Mouse (Mus musculus) ES-E14 (cell line): Measurements from ENCODE around the gene Tbxas1. TPM values are rescaled to one million over a fixed set of nuclear protein-coding genes. Genes with fewer than 3 reads are reported as not detected.

ENCODE experiments used
- DNase-seq: peaks from one replicate; pipeline ENCODE4 v3.0.0-alpha.2; 2013; ENCODE audit warnings: low read depth, low spot score
- H3K27ac ChIP-seq: 2 replicates; pipeline ENCODE4 v1.5.1; 2012; ENCODE audit warnings: low read depth, mild to moderate bottlenecking, low read length, moderate library complexity, mixed read lengths; ENCODE audit not compliant: poor library complexity, insufficient read depth, severe bottlenecking
- H3K36me3 ChIP-seq: 2 replicates; pipeline ENCODE4 v1.6.1; 2012; ENCODE audit warnings: mild to moderate bottlenecking, low read length, moderate library complexity, mixed read lengths; ENCODE audit not compliant: control insufficient read depth, poor library complexity, insufficient read depth, severe bottlenecking
- H3K4me1 ChIP-seq, 2 experiments: fragments of 150-350 bp in 1 of 2; sonication (generic) in 1 of 2; 2 replicates each; pipeline ENCODE4 v1.6.1; 2012; ENCODE audit warnings: low read length in 2 of 2, mild to moderate bottlenecking in 1 of 2, mixed read lengths in 1 of 2; ENCODE audit not compliant: control insufficient read depth in 2 of 2, insufficient read depth in 2 of 2, poor library complexity in 1 of 2
- H3K4me3 ChIP-seq, 2 experiments: fragments of 150-350 bp in 1 of 2; sonication (generic) in 1 of 2; 2 replicates each; pipeline ENCODE4 v1.5.1; 2012; ENCODE audit warnings: low read length in 2 of 2, low read depth in 1 of 2, mild to moderate bottlenecking in 1 of 2, mixed read lengths in 1 of 2; ENCODE audit not compliant: insufficient read depth in 1 of 2, poor library complexity in 1 of 2, severe bottlenecking in 1 of 2
- H3K9ac ChIP-seq: 2 replicates; pipeline ENCODE4 v1.6.1; 2012; ENCODE audit warnings: low read depth, mild to moderate bottlenecking, low read length, mixed read lengths; ENCODE audit not compliant: poor library complexity, insufficient read depth, severe bottlenecking
- H3K9me3 ChIP-seq: fragments of 150-350 bp; sonication (generic); 2 replicates; pipeline ENCODE4 v1.6.1; 2012; ENCODE audit warnings: low read depth, mild to moderate bottlenecking, low read length; ENCODE audit not compliant: control insufficient read depth, insufficient read depth
- CHD2 ChIP-seq: IDR thresholded peaks from 2 replicates; pipeline ENCODE4 v1.6.1; 2014; ENCODE audit warnings: mild to moderate bottlenecking, low read depth, low read length, inconsistent platforms
- HCFC1 ChIP-seq: IDR thresholded peaks from 2 replicates; pipeline ENCODE4 v1.6.1; 2012; ENCODE audit warnings: low read length, inconsistent platforms, borderline replicate concordance; ENCODE audit not compliant: insufficient read depth
- MAFK ChIP-seq: IDR thresholded peaks from 2 replicates; pipeline ENCODE4 v1.6.1; 2014; ENCODE audit warnings: mild to moderate bottlenecking, low read depth, low read length, inconsistent platforms; ENCODE audit not compliant: insufficient read depth
- ZC3H11A ChIP-seq: IDR thresholded peaks from 2 replicates; pipeline ENCODE4 v1.6.1; 2012; ENCODE audit warnings: low read depth, mild to moderate bottlenecking, inconsistent platforms, low read length, borderline replicate concordance
- ZNF384 ChIP-seq: IDR thresholded peaks from 2 replicates; pipeline ENCODE4 v1.6.1; 2012; ENCODE audit warnings: low read depth, low read length, inconsistent platforms
- in situ Hi-C, 2 experiments: fragments of 600-800 bp; cut with MboI; formaldehyde crosslinking; loops; one replicate each; pipeline ENCODE4 v1.15.1; 2025; ENCODE audit warnings: low sequenced_read_pairs in 2 of 2, inconsistent platforms in 1 of 2; ENCODE audit not compliant: unreplicated experiment in 2 of 2
- total RNA-seq: library from RNA; depleted of rRNA; stranded (reverse); fragments of 300-350 nt; gene quantifications from 2 replicates; pipeline ENCODE4 v1.2.3, GENCODE M21; 2012

The Tbxas1 gene
- total RNA-seq, 1 experiment = not detected

GRCm38 (mm10) chr6:38957246-38957645 lies 82.0 kb downstream of the Tbxas1 start:
- TF ChIP-seq MAFK (no peak), ZC3H11A (no peak), ZNF384 (no peak), HCFC1 (no peak), CHD2 (no peak)
- Histone ChIP-seq H3K9me3 (no peaks in the 10 kb centered on the region), H3K4me1 (no peaks in the 10 kb centered on the region), H3K36me3 (no peaks in the 10 kb centered on the region), H3K9ac (no peak overlapping the region), H3K27ac (no peak overlapping the region), H3K4me3 (no peak overlapping the region)
- DNase-seq = no peak
- in situ Hi-C loops = no loop called here

GRCm38 (mm10) chr6:38959502-38959901 lies 84.3 kb downstream of the Tbxas1 start:
- Histone ChIP-seq H3K4me1 (no peaks in the 10 kb centered on the region), H3K4me3 (no peak overlapping the region), H3K27ac (no peak overlapping the region), H3K9me3 (no peaks in the 10 kb centered on the region), H3K9ac (no peak overlapping the region), H3K36me3 (no peaks in the 10 kb centered on the region)
- no peak for DNase-seq
- no peak for TF ChIP-seq HCFC1
- no peak for TF ChIP-seq ZNF384
- TF ChIP-seq MAFK = no peak
- no peak for TF ChIP-seq CHD2
- no peak for TF ChIP-seq ZC3H11A
- in situ Hi-C loops = no loop called here

GRCm38 (mm10) chr6:38960367-38960766 lies 85.2 kb downstream of the Tbxas1 start:
- no peaks in the 10 kb centered on the region for H3K36me3 ChIP-seq
- in situ Hi-C loops = no loop called here
- H3K9me3 ChIP-seq = no peaks in the 10 kb centered on the region
- no peak overlapping the region for H3K9ac ChIP-seq
- no peak overlapping the region for H3K27ac ChIP-seq
- H3K4me1 ChIP-seq = no peaks in the 10 kb centered on the region
- no peak for DNase-seq
- no peak for TF ChIP-seq ZNF384
- no peak for TF ChIP-seq HCFC1
- TF ChIP-seq MAFK = no peak
- TF ChIP-seq CHD2 = no peak
- TF ChIP-seq ZC3H11A = no peak
- H3K4me3 ChIP-seq = no peak overlapping the region

GRCm38 (mm10) chr6:38960791-38961426 lies 85.7 kb downstream of the Tbxas1 start:
- Histone ChIP-seq H3K36me3 (no peaks in the 10 kb centered on the region), H3K4me3 (0 out of 4 replicates have a peak overlapping the region, but pooled peaks of 1 of the 2 experiments have one; percentile 10), H3K9ac (no peak overlapping the region), H3K4me1 (no peaks in the 10 kb centered on the region), H3K9me3 (no peaks in the 10 kb centered on the region), H3K27ac (no peak overlapping the region)
- no peak for DNase-seq
- no peak for TF ChIP-seq ZC3H11A
- no peak for TF ChIP-seq ZNF384
- in situ Hi-C loops = no loop called here
